Mouse (Mus musculus) small intestine, adult 2 months (tissue): ENCODE measurements around the gene Gm20219.

Experiments
- CTCF ChIP-seq: fragments of 200-500 bp; IDR thresholded peaks from 2 replicates; pipeline ENCODE4 v1.5.1; 2012; ENCODE audit warnings: low read depth, mild to moderate bottlenecking, control low read depth, inconsistent platforms, low read length, moderate library complexity, mixed read lengths; ENCODE audit not compliant: insufficient replicate concordance, insufficient read length; ENCODE audit errors: extremely low read depth
- POLR2A ChIP-seq: fragments of 200-500 bp; IDR thresholded peaks from 2 replicates; pipeline ENCODE4 v1.6.1; 2012; ENCODE audit warnings: low read depth, mild to moderate bottlenecking, control low read depth, inconsistent platforms, low read length, moderate library complexity

- TF ChIP-seq CTCF (no peak), POLR2A (no peak)
Observed at GRCm38 (mm10) chr17:56566918-56567317, 12.7 kb upstream of the Gm20219 start.
